Mouse (Mus musculus) splenic B cell, adult 2 months (primary cell): ENCODE results near the gene Rpl4.
"Not testable (repeated sequence)": the region's sequence is repeated elsewhere in the genome, so short reads cannot be mapped to it uniquely, and the experiment has no call there.

ENCODE experiments used
- DNase-seq: peaks from one replicate; pipeline ENCODE4 v3.0.0-alpha.2; 2011; ENCODE audit warnings: low read depth, low spot score
- H3K27me3 ChIP-seq: 2 replicates; pipeline ENCODE4 v1.6.1; 2012; ENCODE audit warnings: mild to moderate bottlenecking, low read length, moderate library complexity, mixed read lengths; ENCODE audit not compliant: control insufficient read depth, poor library complexity, insufficient read depth, severe bottlenecking
- H3K36me3 ChIP-seq: 2 replicates; pipeline ENCODE4 v1.6.1; 2012; ENCODE audit warnings: mild to moderate bottlenecking, low read length, moderate library complexity, mixed read lengths; ENCODE audit not compliant: control insufficient read depth, poor library complexity, insufficient read depth, severe bottlenecking

The Rpl4 gene

GRCm38 (mm10) chr9:64172816-64173665 is at the start of gene Rpl4, which contains the start of gene Zwilch:
TSS of gene Rpl4 (plus strand) at chr9:64173375.
TSS of gene Zwilch (minus strand) at chr9:64173104.
- DNase-seq = peak; percentile 90
- H3K36me3 ChIP-seq = peaks cover 12% of the 10 kb centered on the region
- no peaks in the 10 kb centered on the region for H3K27me3 ChIP-seq

GRCm38 (mm10) chr9:64124846-64125245 is 48.3 kb upstream of the Rpl4 start:
- not testable (repeated sequence) for H3K27me3 ChIP-seq, DNase-seq, H3K36me3 ChIP-seq

GRCm38 (mm10) chr9:64125307-64125706 is 47.9 kb upstream of the Rpl4 start:
- no peak for DNase-seq
- no peaks in the 10 kb centered on the region for H3K27me3 ChIP-seq
- H3K36me3 ChIP-seq = no peaks in the 10 kb centered on the region

- DNase-seq = no peak
- H3K36me3 ChIP-seq = no peaks in the 10 kb centered on the region
- H3K27me3 ChIP-seq = no peaks in the 10 kb centered on the region
Measured at GRCm38 (mm10) chr9:64126121-64126520, 47.1 kb upstream of the Rpl4 start.

- Histone ChIP-seq H3K27me3 (no peaks in the 10 kb centered on the region), H3K36me3 (no peaks in the 10 kb centered on the region)
- DNase-seq = no peak
Measured at GRCm38 (mm10) chr9:64131623-64132022, 41.6 kb upstream of the Rpl4 start.

GRCm38 (mm10) chr9:64138896-64139295 is 34.3 kb upstream of the Rpl4 start:
- peak; percentile 74 for DNase-seq
- H3K36me3 ChIP-seq, H3K27me3 ChIP-seq: not testable (repeated sequence)

- Histone ChIP-seq H3K36me3 (no peaks in the 10 kb centered on the region), H3K27me3 (no peaks in the 10 kb centered on the region)
- DNase-seq = no peak
Measured at GRCm38 (mm10) chr9:64139879-64140278, 33.3 kb upstream of the Rpl4 start.

GRCm38 (mm10) chr9:64156641-64157040 is 16.5 kb upstream of the Rpl4 start:
- Histone ChIP-seq H3K27me3 (no peaks in the 10 kb centered on the region), H3K36me3 (no peaks in the 10 kb centered on the region; the same call in 1 of the 2 replicates)
- DNase-seq = no peak

GRCm38 (mm10) chr9:64160471-64160870 is 12.7 kb upstream of the Rpl4 start:
- H3K27me3 ChIP-seq = no peaks in the 10 kb centered on the region
- DNase-seq = no peak
- no peaks in the 10 kb centered on the region; the same call in 1 of the 2 replicates for H3K36me3 ChIP-seq

GRCm38 (mm10) chr9:64169967-64170366 is 3.2 kb upstream of the Rpl4 start:
- not testable (repeated sequence) for H3K27me3 ChIP-seq, H3K36me3 ChIP-seq

GRCm38 (mm10) chr9:64172145-64172815 is 895 bp upstream of the Rpl4 start:
- DNase-seq = no peak
- Histone ChIP-seq H3K36me3 (peaks cover 8% of the 10 kb centered on the region), H3K27me3 (no peaks in the 10 kb centered on the region)

More at GRCm38 (mm10) chr9:64169967-64170366, 3.2 kb upstream of the Rpl4 start:
- DNase-seq = not testable (repeated sequence)

- peaks cover 15% of the 10 kb centered on the region for H3K36me3 ChIP-seq
- DNase-seq = no peak
- H3K27me3 ChIP-seq = no peaks in the 10 kb centered on the region
Measured at GRCm38 (mm10) chr9:64173666-64174220, 568 bp downstream of the Rpl4 start.

GRCm38 (mm10) chr9:64174341-64174740 is 1.2 kb downstream of the Rpl4 start:
- H3K36me3 ChIP-seq = peaks cover 15% of the 10 kb centered on the region
- DNase-seq = no peak
- H3K27me3 ChIP-seq = no peaks in the 10 kb centered on the region

GRCm38 (mm10) chr9:64174766-64175165 is 1.6 kb downstream of the Rpl4 start:
- no peaks in the 10 kb centered on the region for H3K27me3 ChIP-seq
- peaks cover 15% of the 10 kb centered on the region for H3K36me3 ChIP-seq
- DNase-seq = no peak

GRCm38 (mm10) chr9:64175378-64175777 is 2.2 kb downstream of the Rpl4 start:
- H3K27me3 ChIP-seq = peaks cover 2% of the 10 kb centered on the region; the same call in 1 of the 2 replicates
- DNase-seq = no peak
- peaks cover 15% of the 10 kb centered on the region for H3K36me3 ChIP-seq
